Mouse (Mus musculus): ENCODE data around the gene Hist1h2bf. TPM values are rescaled to one million over a fixed set of nuclear protein-coding genes. Genes with fewer than 3 reads are reported as not detected.
"Not testable (repeated sequence)": the region's sequence is repeated elsewhere in the genome, so short reads cannot be mapped to it uniquely, and the experiment has no call there.

Gene Hist1h2bf
- polyA plus RNA-seq (2014; fragmentation: Nextera tagmentation; extraction: Ambion mirVana): 1.3 and 2.6 TPM in 2 replicates

GRCm38 (mm10) chr13:23573898-23574524 lies at the start of gene Hist1h2bf, which contains the start of gene Hist1h2ad:
Gene Hist1h2bf, minus strand, starts transcription at chr13:23574196.
Gene Hist1h2ad, plus strand, starts transcription at chr13:23574381.
- Histone ChIP-seq H3K9ac (ENCODE audit: low read depth, low read length) (peak within 1 kb of the TSS; percentile 76), H3K4me1 (ENCODE audit: control insufficient read depth, insufficient read depth, low read length) (peaks cover 10% of the 10 kb centered on the region), H3K27ac (ENCODE audit: low read depth, low read length) (peak within 1 kb of the TSS; percentile 96), H3K4me3 (ENCODE audit: low read depth, low read length) (peak within 1 kb of the TSS; percentile 45), H3K4me2 (peak within 1 kb of the TSS; percentile 75)
- H3K36me3 ChIP-seq (ENCODE audit: control insufficient read depth, insufficient read depth, low read length); H3K9me3 ChIP-seq (replicated peaks; ENCODE audit: control insufficient read depth, low read length); H3K27me3 ChIP-seq (ENCODE audit: control insufficient read depth, insufficient read depth, low read length): not testable (repeated sequence)
- peak; percentile 90 for ATAC-seq (replicated peaks; ENCODE audit: insufficient number of reproducible peaks, low FRiP score, low TSS enrichment)
- WGBS (ENCODE audit: insufficient replicate concordance): under 1% methylated on average over 30 of the region's 42 CpGs

GRCm38 (mm10) chr13:23622861-23623450 lies 49.0 kb upstream of the Hist1h2bf start:
- H3K4me3 ChIP-seq (ENCODE audit: low read depth, low read length): peak overlapping the region; percentile 76
- no peaks in the 10 kb centered on the region for H3K36me3 ChIP-seq (ENCODE audit: control insufficient read depth, insufficient read depth, low read length)
- peak overlapping the region; percentile 98 for H3K4me2 ChIP-seq
- peak overlapping the region; percentile 96 for H3K27ac ChIP-seq (ENCODE audit: low read depth, low read length)
- peak overlapping the region; percentile 96 for H3K9ac ChIP-seq (ENCODE audit: low read depth, low read length)
- no peak for ATAC-seq (replicated peaks; ENCODE audit: insufficient number of reproducible peaks, low FRiP score, low TSS enrichment)
- H3K27me3 ChIP-seq (ENCODE audit: control insufficient read depth, insufficient read depth, low read length): no peaks in the 10 kb centered on the region
- WGBS (ENCODE audit: insufficient replicate concordance): 28% methylated on average over 7 of the region's 7 CpGs
- H3K4me1 ChIP-seq (ENCODE audit: control insufficient read depth, insufficient read depth, low read length): peaks cover 4% of the 10 kb centered on the region; the same call in 1 of the 2 replicates
- H3K9me3 ChIP-seq (replicated peaks; ENCODE audit: control insufficient read depth, low read length): no peaks in the 10 kb centered on the region

- H3K4me3 ChIP-seq (ENCODE audit: low read depth, low read length): peak within 1 kb of the TSS; percentile 76
- H3K36me3 ChIP-seq (ENCODE audit: control insufficient read depth, insufficient read depth, low read length); H3K27me3 ChIP-seq (ENCODE audit: control insufficient read depth, insufficient read depth, low read length); H3K9me3 ChIP-seq (replicated peaks; ENCODE audit: control insufficient read depth, low read length); H3K4me1 ChIP-seq (ENCODE audit: control insufficient read depth, insufficient read depth, low read length): not testable (repeated sequence)
- H3K27ac ChIP-seq (ENCODE audit: low read depth, low read length): peak within 1 kb of the TSS; percentile 96
- peak; percentile 91 for ATAC-seq (replicated peaks; ENCODE audit: insufficient number of reproducible peaks, low FRiP score, low TSS enrichment)
- WGBS (ENCODE audit: insufficient replicate concordance): under 1% methylated on average over 51 of the region's 53 CpGs
- peak within 1 kb of the TSS; percentile 96 for H3K9ac ChIP-seq (ENCODE audit: low read depth, low read length)
- peak within 1 kb of the TSS; percentile 98 for H3K4me2 ChIP-seq
These were observed 48.2 kb upstream of the Hist1h2bf start, which contains the start of gene Hist1h1e for GRCm38 (mm10) chr13:23622175-23622671. Gene Hist1h1e, minus strand, starts transcription at chr13:23622558.

- ATAC-seq (replicated peaks; ENCODE audit: insufficient number of reproducible peaks, low FRiP score, low TSS enrichment): peak; percentile 86
- H3K4me2 ChIP-seq: peak overlapping the region; percentile 98
- peak overlapping the region; percentile 96 for H3K9ac ChIP-seq (ENCODE audit: low read depth, low read length)
- H3K9me3 ChIP-seq (replicated peaks; ENCODE audit: control insufficient read depth, low read length): no peaks in the 10 kb centered on the region
- H3K4me1 ChIP-seq (ENCODE audit: control insufficient read depth, insufficient read depth, low read length): peaks cover 4% of the 10 kb centered on the region; the same call in 1 of the 2 replicates
- H3K36me3 ChIP-seq (ENCODE audit: control insufficient read depth, insufficient read depth, low read length): no peaks in the 10 kb centered on the region
- H3K4me3 ChIP-seq (ENCODE audit: low read depth, low read length): peak overlapping the region; percentile 76
- under 1% methylated on average over 18 of the region's 18 CpGs for WGBS (ENCODE audit: insufficient replicate concordance)
- peak overlapping the region; percentile 96 for H3K27ac ChIP-seq (ENCODE audit: low read depth, low read length)
- no peaks in the 10 kb centered on the region for H3K27me3 ChIP-seq (ENCODE audit: control insufficient read depth, insufficient read depth, low read length)
These were observed 47.7 kb upstream of the Hist1h2bf start for GRCm38 (mm10) chr13:23621532-23622174.

DNA sequence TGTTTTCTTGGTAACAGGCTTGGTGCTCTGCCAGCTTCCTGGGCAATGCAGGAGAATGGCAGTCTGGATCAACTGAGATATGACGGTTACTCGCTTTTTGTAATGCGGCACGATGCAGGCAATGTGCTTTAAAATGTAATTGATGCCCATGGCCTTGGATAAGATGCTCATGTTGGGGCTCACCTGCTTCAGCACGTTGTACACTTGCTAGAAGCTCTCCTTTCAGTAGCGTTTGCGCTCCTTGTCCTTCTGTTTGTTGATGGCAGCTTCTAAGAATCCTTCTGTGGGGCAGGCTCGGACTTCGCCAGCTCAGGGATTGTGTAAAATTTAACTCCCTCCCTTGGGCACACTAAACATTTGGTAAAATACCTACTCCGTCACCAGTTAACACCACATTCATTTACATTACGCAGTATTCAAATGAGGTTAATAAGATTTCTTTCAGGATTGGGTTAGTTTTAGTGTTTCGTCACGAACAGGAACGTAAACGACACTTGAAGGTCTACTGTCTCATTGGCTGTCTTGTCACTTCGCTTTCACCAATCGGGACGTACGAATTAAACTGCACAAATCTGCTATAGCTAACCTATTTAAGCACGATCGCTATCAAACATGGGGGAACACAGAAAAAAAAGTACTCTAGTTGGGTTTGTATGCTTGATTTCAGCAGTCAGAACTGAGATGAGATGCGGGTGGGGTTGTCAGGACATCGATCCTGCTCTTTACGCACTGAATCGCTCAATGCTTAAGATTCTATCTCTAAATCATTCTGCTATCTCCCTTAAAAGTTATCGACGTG lies 46.9 kb upstream of the Hist1h2bf start, which contains the start of gene Hist1h2be:
Gene Hist1h2be (minus strand): TSS at position 392 of the 799 bp plus-strand sequence.
- Histone ChIP-seq H3K4me1 (ENCODE audit: control insufficient read depth, insufficient read depth, low read length) (peaks cover 4% of the 10 kb centered on the region; the same call in 1 of the 2 replicates), H3K27ac (ENCODE audit: low read depth, low read length) (peak within 1 kb of the TSS; percentile 96), H3K36me3 (ENCODE audit: control insufficient read depth, insufficient read depth, low read length) (no peaks in the 10 kb centered on the region), H3K9me3 (replicated peaks; ENCODE audit: control insufficient read depth, low read length) (no peaks in the 10 kb centered on the region), H3K27me3 (ENCODE audit: control insufficient read depth, insufficient read depth, low read length) (no peaks in the 10 kb centered on the region), H3K4me3 (ENCODE audit: low read depth, low read length) (peak within 1 kb of the TSS; percentile 76), H3K4me2 (peak within 1 kb of the TSS; percentile 98), H3K9ac (ENCODE audit: low read depth, low read length) (peak within 1 kb of the TSS; percentile 96)
- peak; percentile 70 for ATAC-seq (replicated peaks; ENCODE audit: insufficient number of reproducible peaks, low FRiP score, low TSS enrichment)
- under 1% methylated on average over 27 of the region's 27 CpGs for WGBS (ENCODE audit: insufficient replicate concordance)

GRCm38 (mm10) chr13:23620056-23620732 lies 46.2 kb upstream of the Hist1h2bf start:
- Histone ChIP-seq H3K9ac (ENCODE audit: low read depth, low read length) (peak overlapping the region; percentile 96), H3K9me3 (replicated peaks; ENCODE audit: control insufficient read depth, low read length) (no peaks in the 10 kb centered on the region), H3K27ac (ENCODE audit: low read depth, low read length) (peak overlapping the region; percentile 96), H3K4me2 (peak overlapping the region; percentile 98), H3K4me1 (ENCODE audit: control insufficient read depth, insufficient read depth, low read length) (peaks cover 4% of the 10 kb centered on the region; the same call in 1 of the 2 replicates), H3K4me3 (ENCODE audit: low read depth, low read length) (peak overlapping the region; percentile 76), H3K36me3 (ENCODE audit: control insufficient read depth, insufficient read depth, low read length) (no peaks in the 10 kb centered on the region), H3K27me3 (ENCODE audit: control insufficient read depth, insufficient read depth, low read length) (no peaks in the 10 kb centered on the region)
- ATAC-seq (replicated peaks; ENCODE audit: insufficient number of reproducible peaks, low FRiP score, low TSS enrichment): no peak
- 49% methylated on average over 12 of the region's 12 CpGs for WGBS (ENCODE audit: insufficient replicate concordance)

DNA sequence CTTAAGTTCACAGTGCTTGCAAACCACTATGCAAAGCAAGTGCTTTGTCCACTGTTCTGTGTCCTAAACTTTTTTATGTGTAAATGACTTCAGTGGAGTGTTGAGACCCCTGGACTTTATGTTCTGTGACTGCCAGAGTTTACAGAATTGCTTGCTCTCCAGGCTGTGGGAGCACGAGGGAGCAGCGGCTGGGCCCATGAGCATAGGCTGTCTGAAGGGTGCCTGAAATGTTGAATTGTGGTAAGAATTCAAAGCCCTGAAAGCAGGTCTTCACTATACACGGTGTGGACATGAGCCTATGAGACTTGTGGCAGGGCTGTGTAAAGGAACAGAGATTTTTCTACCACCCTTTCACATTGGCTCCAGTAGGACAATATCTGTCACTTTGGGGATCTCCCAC lies 37.6 kb upstream of the Hist1h2bf start:
- Histone ChIP-seq H3K4me2 (no peak overlapping the region), H3K4me3 (ENCODE audit: low read depth, low read length) (no peak overlapping the region), H3K9me3 (replicated peaks; ENCODE audit: control insufficient read depth, low read length) (no peaks in the 10 kb centered on the region), H3K27ac (ENCODE audit: low read depth, low read length) (no peak overlapping the region), H3K36me3 (ENCODE audit: control insufficient read depth, insufficient read depth, low read length) (no peaks in the 10 kb centered on the region), H3K9ac (ENCODE audit: low read depth, low read length) (no peak overlapping the region), H3K27me3 (ENCODE audit: control insufficient read depth, insufficient read depth, low read length) (no peaks in the 10 kb centered on the region), H3K4me1 (ENCODE audit: control insufficient read depth, insufficient read depth, low read length) (no peaks in the 10 kb centered on the region)
- 88% methylated on average over 3 of the region's 3 CpGs for WGBS (ENCODE audit: insufficient replicate concordance)
- no peak for ATAC-seq (replicated peaks; ENCODE audit: insufficient number of reproducible peaks, low FRiP score, low TSS enrichment)
